Mouse (Mus musculus) MEL (cell line): ENCODE measurements around the gene Rpap1. TPM values are rescaled to one million over a fixed set of nuclear protein-coding genes. Genes with fewer than 3 reads are reported as not detected.

Source experiments
- DNase-seq: peaks from one replicate; pipeline ENCODE4 v3.0.0; 2011; ENCODE audit warnings: low read depth, low spot score
- H3K27ac ChIP-seq: 2 replicates; pipeline ENCODE4 v1.5.1; 2012; ENCODE audit warnings: low read depth, mild to moderate bottlenecking, control low read depth, low read length, moderate library complexity; ENCODE audit not compliant: control insufficient read depth
- H3K27me3 ChIP-seq, 2 experiments: fragments of 150-350 bp in 1 of 2; sonication (generic) in 1 of 2; 2 replicates each; pipeline ENCODE4 v1.6.1; 2012; ENCODE audit warnings: low read length in 2 of 2, mild to moderate bottlenecking in 2 of 2, improper control_type of control experiment in 1 of 2, moderate library complexity in 1 of 2; ENCODE audit not compliant: insufficient read depth in 2 of 2, control insufficient read depth in 1 of 2
- H3K36me3 ChIP-seq, 2 experiments: 2 replicates each; pipeline ENCODE4 v1.6.1; 2012 to 2014; ENCODE audit warnings: low read length in 2 of 2, improper control_type of control experiment in 1 of 2, inconsistent platforms in 1 of 2, mild to moderate bottlenecking in 1 of 2; ENCODE audit not compliant: insufficient read depth in 2 of 2, control insufficient read depth in 1 of 2
- H3K4me1 ChIP-seq, 2 experiments: fragments of 150-350 bp in 1 of 2; sonication (generic) in 1 of 2; 2 replicates each; pipeline ENCODE4 v1.6.1; 2012; ENCODE audit warnings: low read length in 2 of 2, improper control_type of control experiment in 1 of 2, mild to moderate bottlenecking in 1 of 2; ENCODE audit not compliant: insufficient read depth in 2 of 2, control insufficient read depth in 1 of 2
- H3K4me3 ChIP-seq, 2 experiments: fragments of 150-350 bp in 1 of 2; sonication (generic) in 1 of 2; 2 replicates each; pipeline ENCODE4 v1.5.1; 2012; ENCODE audit warnings: low read depth in 2 of 2, low read length in 2 of 2, mild to moderate bottlenecking in 2 of 2, moderate library complexity in 2 of 2, control low read depth in 1 of 2, improper control_type of control experiment in 1 of 2; ENCODE audit not compliant: control insufficient read depth in 1 of 2, insufficient read depth in 1 of 2
- H3K79me2 ChIP-seq: 2 replicates; pipeline ENCODE4 v1.6.1; 2012; ENCODE audit warnings: mild to moderate bottlenecking, low read length, moderate library complexity; ENCODE audit not compliant: control insufficient read depth, poor library complexity, insufficient read depth
- H3K9ac ChIP-seq: 2 replicates; pipeline ENCODE4 v1.6.1; 2012; ENCODE audit warnings: low read depth, mild to moderate bottlenecking, control low read depth, low read length, moderate library complexity; ENCODE audit not compliant: control insufficient read depth, poor library complexity, severe bottlenecking
- H3K9me3 ChIP-seq: fragments of 150-350 bp; sonication (generic); replicated peaks from 2 replicates; pipeline ENCODE4 v1.6.1; 2012; ENCODE audit warnings: mild to moderate bottlenecking, low read length, improper control_type of control experiment, moderate library complexity; ENCODE audit not compliant: insufficient read depth
- CHD1 ChIP-seq: IDR thresholded peaks from 2 replicates; pipeline ENCODE4 v1.6.1; 2012; ENCODE audit warnings: low read depth, mild to moderate bottlenecking, inconsistent platforms, low read length, improper control_type of control experiment
- CTCF ChIP-seq, 3 experiments: IDR thresholded peaks in 2 of 3; conservative IDR thresholded peaks in 1 of 3; 2 replicates each; pipeline ENCODE4 v1.5.1; 2011 to 2012; ENCODE audit warnings: low read length in 3 of 3, low read depth in 2 of 3, mild to moderate bottlenecking in 2 of 3, improper control_type of control experiment in 1 of 3, inconsistent platforms in 1 of 3, mixed read lengths in 1 of 3, moderate library complexity in 1 of 3; ENCODE audit not compliant: control insufficient read depth in 1 of 3, insufficient read depth in 1 of 3, poor library complexity in 1 of 3, severe bottlenecking in 1 of 3
- ELF1 ChIP-seq: IDR thresholded peaks from 2 replicates; pipeline ENCODE4 v1.6.1; 2014; ENCODE audit warnings: low read depth, mild to moderate bottlenecking, inconsistent platforms, low read length, improper control_type of control experiment, moderate library complexity
- EP300 ChIP-seq, 2 experiments: IDR thresholded peaks; 2 replicates each; pipeline ENCODE4 v1.6.1; 2011; ENCODE audit warnings: improper control_type of control experiment in 2 of 2, low read length in 2 of 2, low read depth in 1 of 2, mild to moderate bottlenecking in 1 of 2
- GATA1 ChIP-seq: IDR thresholded peaks from 2 replicates; pipeline ENCODE4 v1.6.1; 2011; ENCODE audit warnings: low read depth, low read length, improper control_type of control experiment
- HCFC1 ChIP-seq: IDR thresholded peaks from 2 replicates; pipeline ENCODE4 v1.6.1; 2012; ENCODE audit warnings: low read depth, mild to moderate bottlenecking, inconsistent platforms, low read length, improper control_type of control experiment, moderate library complexity
- JUND ChIP-seq: IDR thresholded peaks from 2 replicates; pipeline ENCODE4 v1.6.1; 2011; ENCODE audit warnings: low read depth, mild to moderate bottlenecking, improper control_type of control experiment, low read length
- MAX ChIP-seq: IDR thresholded peaks from 2 replicates; pipeline ENCODE4 v1.6.1; 2011; ENCODE audit warnings: low read length, improper control_type of control experiment
- MAZ ChIP-seq: IDR thresholded peaks from 2 replicates; pipeline ENCODE4 v1.6.1; 2012; ENCODE audit warnings: low read depth, mild to moderate bottlenecking, inconsistent platforms, low read length, improper control_type of control experiment
- MEF2A ChIP-seq: IDR thresholded peaks from 2 replicates; pipeline ENCODE4 v1.6.1; 2014; ENCODE audit warnings: low read depth, mild to moderate bottlenecking, inconsistent platforms, low read length, improper control_type of control experiment; ENCODE audit not compliant: poor library complexity, insufficient replicate concordance, severe bottlenecking; ENCODE audit errors: extremely low read depth
- MXI1 ChIP-seq: IDR thresholded peaks from 2 replicates; pipeline ENCODE4 v1.6.1; 2011; ENCODE audit warnings: mild to moderate bottlenecking, low read depth, low read length, improper control_type of control experiment
- NRF1 ChIP-seq: IDR thresholded peaks from 2 replicates; pipeline ENCODE4 v1.6.1; 2014; ENCODE audit warnings: low read depth, mild to moderate bottlenecking, inconsistent platforms, low read length, improper control_type of control experiment, moderate library complexity; ENCODE audit not compliant: poor library complexity, insufficient read depth, severe bottlenecking
- POLR2A ChIP-seq, 2 experiments: IDR thresholded peaks; 2 replicates each; pipeline ENCODE4 v1.6.1; 2011 to 2012; ENCODE audit warnings: low read length in 2 of 2, mild to moderate bottlenecking in 2 of 2, control low read depth in 1 of 2, improper control_type of control experiment in 1 of 2, low read depth in 1 of 2, moderate library complexity in 1 of 2; ENCODE audit not compliant: control insufficient read depth in 1 of 2, insufficient read depth in 1 of 2, poor library complexity in 1 of 2
- POLR2AphosphoS2 ChIP-seq: IDR thresholded peaks from 2 replicates; pipeline ENCODE4 v1.6.1; 2011; ENCODE audit warnings: low read length, improper control_type of control experiment
- POLR2AphosphoS5 ChIP-seq: IDR thresholded peaks from 2 replicates; pipeline ENCODE4 v1.6.1; 2012; ENCODE audit warnings: low read depth, borderline replicate concordance, mild to moderate bottlenecking, inconsistent platforms, low read length, moderate library complexity, mixed read lengths
- RAD21 ChIP-seq: IDR thresholded peaks from 2 replicates; pipeline ENCODE4 v1.6.1; 2011; ENCODE audit warnings: mild to moderate bottlenecking, low read depth, low read length, improper control_type of control experiment
- SIN3A ChIP-seq: IDR thresholded peaks from 2 replicates; pipeline ENCODE4 v1.6.1; 2012; ENCODE audit warnings: low read length, improper control_type of control experiment, inconsistent platforms
- SMC3 ChIP-seq: IDR thresholded peaks from 2 replicates; pipeline ENCODE4 v1.6.1; 2011; ENCODE audit warnings: low read depth, low read length, improper control_type of control experiment
- TAL1 ChIP-seq: IDR thresholded peaks from 2 replicates; pipeline ENCODE4 v1.6.1; 2012; ENCODE audit warnings: mild to moderate bottlenecking, inconsistent platforms, low read length, moderate library complexity, mixed read lengths
- TBP ChIP-seq: IDR thresholded peaks from 2 replicates; pipeline ENCODE4 v1.8.0; 2011; ENCODE audit warnings: low read depth, low read length, improper control_type of control experiment
- USF1 ChIP-seq: IDR thresholded peaks from 2 replicates; pipeline ENCODE4 v1.6.1; 2014; ENCODE audit warnings: low read depth, mild to moderate bottlenecking, inconsistent platforms, low read length, improper control_type of control experiment, moderate library complexity
- ZKSCAN1 ChIP-seq: IDR thresholded peaks from 2 replicates; pipeline ENCODE4 v1.6.1; 2012; ENCODE audit warnings: low read depth, mild to moderate bottlenecking, inconsistent platforms, low read length, improper control_type of control experiment, moderate library complexity
- ZMIZ1 ChIP-seq: IDR thresholded peaks from 2 replicates; pipeline ENCODE4 v1.6.1; 2012; ENCODE audit warnings: low read depth, mild to moderate bottlenecking, inconsistent platforms, low read length, improper control_type of control experiment, moderate library complexity
- polyA plus RNA-seq, 2 experiments: library from polyadenylated mRNA; stranded (reverse) in 1 of 2; unstranded in 1 of 2; fragments of >175 nt in 1 of 2; fragments of >200 nt in 1 of 2; gene quantifications; 2 replicates each; pipeline versions ENCODE4 v1.2.1 to v1.2.4; 2012; ENCODE audit warnings: low replicate concordance in 2 of 2, low read depth in 1 of 2; ENCODE audit not compliant: insufficient read length in 2 of 2, insufficient read depth in 1 of 2, missing spikeins in 1 of 2
- total RNA-seq: library from RNA; depleted of rRNA; stranded (reverse); fragments of 300-350 nt; gene quantifications from 2 replicates; pipeline ENCODE4 v1.2.3, GENCODE M21; 2012

Gene Rpap1
- total and polyA plus RNA-seq, 3 experiments = 12.9 to 26.8 TPM; not detected in 1

GRCm38 (mm10) chr2:119818668-119819272 lies 31.4 kb upstream of the Rpap1 start (continued):
- TF ChIP-seq NRF1 = peak; percentile 64
- TF ChIP-seq TBP = no peak
- TF ChIP-seq POLR2AphosphoS5 = no peak
- TF ChIP-seq TAL1 = no peak
- no peak for TF ChIP-seq MEF2A
- TF ChIP-seq MXI1 = no peak
- no peak for TF ChIP-seq MAZ
- TF ChIP-seq POLR2A (IDR thresholded peaks at IDR 0.05; ENCODE audit: control insufficient read depth in 1 of 2, insufficient read depth in 1 of 2, low read depth in 1 of 2, low read length in 2 of 2, poor library complexity in 1 of 2) = no peak
- TF ChIP-seq JUND = no peak
- TF ChIP-seq SIN3A = peak; percentile 32; the same call in 1 of the 2 replicates
- peak; percentile 46 to 58; a peak in 3 of 4 replicates for TF ChIP-seq EP300 (IDR thresholded peaks at IDR 0.05; ENCODE audit: low read depth in 1 of 2, low read length in 2 of 2)
- TF ChIP-seq HCFC1 = no peak
- no peak for TF ChIP-seq POLR2AphosphoS2

- DNase-seq = no peak
- Histone ChIP-seq H3K4me1 (peaks cover 6 to 7% of the 10 kb centered on the region in 2 experiments), H3K79me2 (no peaks in the 10 kb centered on the region), H3K36me3 (peaks cover 0 to 6% of the 10 kb centered on the region in 2 experiments; a peak in 2 of 4 replicates), H3K27ac (no peak overlapping the region), H3K4me3 (no peak overlapping the region), H3K9me3 (no peaks in the 10 kb centered on the region), H3K27me3 (no peaks in the 10 kb centered on the region), H3K9ac (no peak overlapping the region)
- TF ChIP-seq SMC3 (no peak), RAD21 (no peak), JUND (no peak), ZKSCAN1 (no peak), SIN3A (no peak), ZMIZ1 (no peak), GATA1 (no peak), USF1 (no peak), MAX (no peak), ELF1 (no peak), POLR2AphosphoS5 (no peak), CTCF (IDR thresholded peaks at IDR 0.05 in 2 of 3, conservative IDR thresholded peaks at IDR 0.05 in 1 of 3; ENCODE audit: control insufficient read depth in 1 of 3, insufficient read depth in 1 of 3, low read depth in 2 of 3, low read length in 3 of 3, poor library complexity in 1 of 3, severe bottlenecking in 1 of 3) (no peak), MEF2A (no peak), TAL1 (no peak), MXI1 (no peak), NRF1 (no peak), CHD1 (no peak), EP300 (IDR thresholded peaks at IDR 0.05; ENCODE audit: low read depth in 1 of 2, low read length in 2 of 2) (no peak)
Observed at GRCm38 (mm10) chr2:119817047-119817446, 29.7 kb upstream of the Rpap1 start.
